Mouse (Mus musculus): ENCODE measurements at regions not wholly inside any gene's neighbourhood (a gene's known extent, or its start where the extent isn't known, plus 50 kb on each side); places are given as distances from the start of the nearest gene placed in this dataset.

- no peak for ATAC-seq
Measured at GRCm38 (mm10) chr7:129772540-129773331, 181.1 kb downstream of the Wdr11 start.

GRCm38 (mm10) chr7:129774261-129774861 is 182.7 kb downstream of the Wdr11 start:
- peak; percentile 52 for ATAC-seq

GRCm38 (mm10) chr7:129775189-129775588 is 183.5 kb downstream of the Wdr11 start:
- ATAC-seq: no peak

GRCm38 (mm10) chr7:129778842-129779421 is 187.3 kb downstream of the Wdr11 start:
- ATAC-seq: no peak

GRCm38 (mm10) chr7:129779939-129780338 is 188.3 kb downstream of the Wdr11 start:
- ATAC-seq: no peak

GRCm38 (mm10) chr7:129781756-129782155 is 190.1 kb downstream of the Wdr11 start:
- ATAC-seq: no peak

GRCm38 (mm10) chr7:129784966-129785365 is 193.3 kb downstream of the Wdr11 start:
- no peak for ATAC-seq

- no peak for ATAC-seq
Measured at GRCm38 (mm10) chr7:129787011-129787410, 195.3 kb downstream of the Wdr11 start.

- no peak for ATAC-seq
Measured at GRCm38 (mm10) chr7:129787736-129788135, 196.1 kb downstream of the Wdr11 start.

- ATAC-seq: no peak
Measured at GRCm38 (mm10) chr7:129789461-129789860, 197.8 kb downstream of the Wdr11 start.

- no peak for ATAC-seq
Measured at GRCm38 (mm10) chr7:129790590-129791449, 199.2 kb downstream of the Wdr11 start.

- no peak for ATAC-seq
Measured at GRCm38 (mm10) chr7:129791450-129791820, 199.8 kb downstream of the Wdr11 start.

- ATAC-seq: no peak
Measured at GRCm38 (mm10) chr7:129793733-129794132, 202.1 kb downstream of the Wdr11 start.

- no peak for ATAC-seq
Measured at GRCm38 (mm10) chr7:129794276-129794675, 202.6 kb downstream of the Wdr11 start.

GRCm38 (mm10) chr7:129798525-129798924 is 206.9 kb downstream of the Wdr11 start:
- ATAC-seq: no peak

GRCm38 (mm10) chr7:129800461-129800867 is 208.8 kb downstream of the Wdr11 start:
- no peak for ATAC-seq

- ATAC-seq: no peak
Measured at GRCm38 (mm10) chr7:129801431-129801847, 209.8 kb downstream of the Wdr11 start.

- ATAC-seq: no peak
Measured at GRCm38 (mm10) chr7:129802168-129802567, 210.5 kb downstream of the Wdr11 start.

- ATAC-seq: no peak
Measured at GRCm38 (mm10) chr7:129805340-129805739, 213.7 kb downstream of the Wdr11 start.

- no peak for ATAC-seq
Measured at GRCm38 (mm10) chr7:129810141-129810540, 218.5 kb downstream of the Wdr11 start.

- ATAC-seq: no peak
Measured at GRCm38 (mm10) chr7:129810565-129810964, 218.9 kb downstream of the Wdr11 start.

- ATAC-seq: no peak
Measured at GRCm38 (mm10) chr7:129814149-129814860, 222.6 kb downstream of the Wdr11 start.
